Mouse (Mus musculus) heart, postnatal 0 days (tissue): ENCODE measurements around the gene Prkg2. TPM values are rescaled to one million over a fixed set of nuclear protein-coding genes. Genes with fewer than 3 reads are reported as not detected.

Experiments used
- ATAC-seq: fragments of 200-750 bp; cut with Nextera tagmentation; 2 replicates; pipeline ENCODE4 v1.8.0; 2017; ENCODE audit warnings: low read depth, moderate number of reproducible peaks, moderate library complexity; ENCODE audit not compliant: insufficient read depth
- DNase-seq: peaks from one replicate; pipeline ENCODE4 v3.0.0-alpha.2; 2016; ENCODE audit warnings: low spot score
- H3K27ac ChIP-seq: fragments of 300-500 bp; sonication (generic); 2 replicates; pipeline ENCODE4 v1.5.1; 2014; ENCODE audit warnings: low read depth, mild to moderate bottlenecking
- H3K27me3 ChIP-seq: fragments of 300-500 bp; sonication (generic); 2 replicates; pipeline ENCODE4 v1.6.1; 2014; ENCODE audit warnings: low read length, mixed read lengths; ENCODE audit not compliant: control insufficient read depth, insufficient read depth
- H3K36me3 ChIP-seq: fragments of 300-500 bp; sonication (generic); replicated peaks from 2 replicates; pipeline ENCODE4 v1.6.1; 2014; ENCODE audit warnings: low read length, mixed read lengths; ENCODE audit not compliant: control insufficient read depth, insufficient read depth
- H3K4me1 ChIP-seq: fragments of 300-500 bp; sonication (generic); 2 replicates; pipeline ENCODE4 v1.6.1; 2014; ENCODE audit warnings: antibody characterized with exemption; ENCODE audit not compliant: control insufficient read depth, insufficient read depth
- H3K4me2 ChIP-seq: fragments of 300-500 bp; sonication (generic); 2 replicates; pipeline ENCODE4 v1.6.1; 2014; ENCODE audit warnings: low read depth, mild to moderate bottlenecking, low read length, moderate library complexity
- H3K4me3 ChIP-seq: fragments of 300-500 bp; sonication (generic); 2 replicates; pipeline ENCODE4 v1.5.1; 2014; ENCODE audit warnings: low read depth, low read length
- H3K9ac ChIP-seq: fragments of 300-500 bp; sonication (generic); replicated peaks from 2 replicates; pipeline ENCODE4 v1.6.1; 2014; ENCODE audit warnings: low read depth, low read length, mixed read lengths
- H3K9me3 ChIP-seq: fragments of 300-500 bp; sonication (generic); replicated peaks from 2 replicates; pipeline ENCODE4 v1.6.1; 2016; ENCODE audit warnings: low read length; ENCODE audit not compliant: control insufficient read depth
- CTCF ChIP-seq: IDR thresholded peaks from 2 replicates; pipeline ENCODE4 v1.5.1; 2016; ENCODE audit warnings: antibody characterized with exemption, control low read depth, low read depth
- EP300 ChIP-seq: IDR thresholded peaks from 2 replicates; pipeline ENCODE4 v1.6.1; 2016; ENCODE audit warnings: antibody characterized with exemption, low read depth
- WGBS: fragments of 180-500 bp; shearing (Covaris S2); extraction: QIAGEN DNeasy Blood & Tissue Kit; methylation state at CpG from one replicate; pipeline ENCODE4 v1.1.7; 2014; 5-methylcytosine and 5-hydroxymethylcytosine counted together
- polyA plus RNA-seq: library from polyadenylated mRNA; unstranded; fragments of >200 nt; fragmentation: Nextera tagmentation; extraction: Ambion mirVana; gene quantifications from 2 replicates; pipeline ENCODE4 v1.2.1, GENCODE M21; 2015
- total RNA-seq: library from RNA; depleted of rRNA; stranded (reverse); fragments of >200 nt; gene quantifications from 2 replicates; pipeline ENCODE4 v1.2.3, GENCODE M21; 2014; ENCODE audit warnings: low replicate concordance

Prkg2 gene
- total and polyA plus RNA-seq, 2 experiments from 2014 or later = 0.27 TPM; not detected in 1

GRCm38 (mm10) chr5:98987116-98987515 is 50.0 kb downstream of the Prkg2 start:
- no peaks in the 10 kb centered on the region for H3K4me1 ChIP-seq
- no peaks in the 10 kb centered on the region for H3K36me3 ChIP-seq
- ATAC-seq (no peak), DNase-seq (no peak)
- 67% methylated on average over 3 of the region's 3 CpGs for WGBS
- H3K27ac ChIP-seq = no peak overlapping the region
- H3K27me3 ChIP-seq = no peaks in the 10 kb centered on the region
- TF ChIP-seq EP300 (no peak), CTCF (no peak)
- H3K9me3 ChIP-seq = no peaks in the 10 kb centered on the region
- H3K9ac ChIP-seq = no peak overlapping the region
- H3K4me2 ChIP-seq = no peak overlapping the region
- H3K4me3 ChIP-seq = no peak overlapping the region

DNA sequence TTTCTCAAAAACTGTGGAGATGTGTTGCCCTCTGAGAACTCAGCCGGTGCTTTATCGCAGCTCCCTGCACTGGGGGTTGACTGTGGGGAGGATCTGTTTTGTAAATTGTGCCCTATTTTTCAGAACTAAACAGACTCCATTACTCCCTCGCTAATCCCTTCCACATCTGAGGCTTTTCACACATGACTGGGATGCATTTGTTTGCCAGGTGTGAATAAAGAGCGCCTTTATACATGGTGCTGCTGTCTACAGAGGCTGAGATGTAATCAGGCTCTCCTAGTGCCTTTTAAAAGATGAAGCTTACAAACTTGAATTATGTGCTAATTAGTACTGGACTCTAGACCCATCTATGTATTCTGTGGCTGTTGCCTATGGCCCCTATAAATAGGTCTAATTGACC is 50.7 kb downstream of the Prkg2 start:
- Histone ChIP-seq H3K4me2 (no peak overlapping the region), H3K27ac (no peak overlapping the region)
- WGBS = 46% methylated on average over 4 of the region's 4 CpGs

DNA sequence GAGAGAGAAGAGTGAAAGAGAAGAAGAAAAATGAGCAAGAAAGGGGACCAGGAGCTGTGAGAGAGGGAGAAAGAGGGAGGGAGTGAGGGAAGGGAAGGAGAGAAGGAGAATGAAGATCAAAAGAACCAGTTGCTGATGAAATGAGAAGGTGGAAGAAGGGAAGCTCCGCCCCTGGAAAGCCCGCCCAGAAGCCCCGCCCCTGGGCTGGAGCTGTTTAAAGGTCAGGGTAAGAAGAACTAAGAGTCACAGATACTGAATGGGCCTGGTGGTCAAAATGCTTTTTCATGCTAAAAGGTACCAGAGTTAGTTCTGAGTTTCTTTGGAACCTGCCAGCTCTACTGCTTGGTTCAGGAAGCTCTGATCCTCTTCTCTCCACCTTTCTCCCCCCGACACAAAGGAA is 51.1 kb downstream of the Prkg2 start:
- Histone ChIP-seq H3K4me1 (no peaks in the 10 kb centered on the region), H3K4me3 (no peak overlapping the region), H3K27me3 (no peaks in the 10 kb centered on the region), H3K4me2 (no peak overlapping the region), H3K27ac (no peak overlapping the region), H3K9me3 (no peaks in the 10 kb centered on the region), H3K9ac (no peak overlapping the region), H3K36me3 (no peaks in the 10 kb centered on the region)
- no peak for ATAC-seq
- 23% methylated on average over 4 of the region's 4 CpGs for WGBS
- TF ChIP-seq EP300 = no peak
- no peak for TF ChIP-seq CTCF
- DNase-seq = no peak

More for the DNA sequence above, 50.7 kb downstream of the Prkg2 start:
- Histone ChIP-seq H3K9me3 (no peaks in the 10 kb centered on the region), H3K27me3 (no peaks in the 10 kb centered on the region), H3K4me1 (no peaks in the 10 kb centered on the region), H3K36me3 (no peaks in the 10 kb centered on the region), H3K9ac (no peak overlapping the region), H3K4me3 (no peak overlapping the region)
- DNase-seq (no peak), ATAC-seq (no peak)
- TF ChIP-seq EP300 (no peak), CTCF (no peak)

GRCm38 (mm10) chr5:98985077-98985476 is 52.1 kb downstream of the Prkg2 start:
- TF ChIP-seq EP300 = no peak
- no peak for TF ChIP-seq CTCF
- no peaks in the 10 kb centered on the region for H3K36me3 ChIP-seq
- no peaks in the 10 kb centered on the region for H3K4me1 ChIP-seq
- no peaks in the 10 kb centered on the region for H3K27me3 ChIP-seq
- no peaks in the 10 kb centered on the region for H3K9me3 ChIP-seq
- H3K27ac ChIP-seq = no peak overlapping the region
- no peak overlapping the region for H3K4me2 ChIP-seq
- WGBS = 83% methylated on average over 3 of the region's 3 CpGs
- DNase-seq = no peak
- H3K9ac ChIP-seq = no peak overlapping the region
- H3K4me3 ChIP-seq = no peak overlapping the region
- no peak for ATAC-seq

- Histone ChIP-seq H3K27ac (no peak overlapping the region), H3K4me3 (no peak overlapping the region), H3K4me2 (no peak overlapping the region), H3K4me1 (no peaks in the 10 kb centered on the region), H3K36me3 (no peaks in the 10 kb centered on the region), H3K9ac (no peak overlapping the region), H3K27me3 (no peaks in the 10 kb centered on the region), H3K9me3 (no peaks in the 10 kb centered on the region)
- ATAC-seq = no peak
- TF ChIP-seq CTCF (no peak), EP300 (no peak)
- DNase-seq = no peak
- WGBS = 74% methylated on average over 7 of the region's 7 CpGs
Measured at GRCm38 (mm10) chr5:98981304-98981703, 55.8 kb downstream of the Prkg2 start.

DNA sequence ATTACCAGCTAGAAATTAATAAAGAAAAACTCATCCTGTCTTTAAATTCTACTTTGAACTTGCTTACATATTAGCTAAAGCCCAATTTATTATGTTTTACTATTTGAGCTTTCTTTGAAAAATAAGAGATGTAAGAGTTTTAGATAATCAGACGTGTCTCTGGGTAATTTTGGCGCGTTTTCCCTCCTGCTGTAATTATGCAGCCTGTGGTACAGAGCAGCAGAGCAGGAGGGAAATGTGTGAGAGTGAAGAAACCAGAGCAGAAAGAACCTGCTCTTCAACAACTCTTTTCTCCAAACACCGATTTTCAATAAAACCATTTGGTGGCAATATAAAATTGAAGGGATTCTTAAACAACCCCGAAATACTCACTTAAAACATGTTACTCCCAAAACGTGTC is 58.8 kb downstream of the Prkg2 start:
- 74% methylated on average over 6 of the region's 6 CpGs for WGBS
- no peaks in the 10 kb centered on the region for H3K27me3 ChIP-seq
- no peak for DNase-seq

More for the DNA sequence above, 58.8 kb downstream of the Prkg2 start:
- Histone ChIP-seq H3K4me1 (no peaks in the 10 kb centered on the region), H3K4me2 (no peak overlapping the region), H3K9ac (no peak overlapping the region), H3K36me3 (no peaks in the 10 kb centered on the region), H3K4me3 (no peak overlapping the region), H3K27ac (no peak overlapping the region), H3K9me3 (no peaks in the 10 kb centered on the region)
- TF ChIP-seq CTCF (no peak), EP300 (no peak)
- no peak for ATAC-seq
